Mouse (Mus musculus): Measurements from ENCODE around the gene Rab3gap1.

The Rab3gap1 gene

GRCm38 (mm10) chr1:127983274-127983993 lies 114.9 kb downstream of the Rab3gap1 start:
- no peak for DNase-seq

- no peak for DNase-seq
Measured at GRCm38 (mm10) chr1:127985391-127985790, 116.8 kb downstream of the Rab3gap1 start.

GRCm38 (mm10) chr1:127988246-127988645 lies 119.7 kb downstream of the Rab3gap1 start:
- no peak for DNase-seq

- no peak for DNase-seq
Measured at GRCm38 (mm10) chr1:127989387-127989786, 120.8 kb downstream of the Rab3gap1 start.

GRCm38 (mm10) chr1:127989876-127990731 lies 121.5 kb downstream of the Rab3gap1 start:
- peak; percentile 26 for DNase-seq
